Mouse (Mus musculus): ENCODE measurements around the gene Tek. TPM values are rescaled to one million over a fixed set of nuclear protein-coding genes. Genes with fewer than 3 reads are reported as not detected.
"Not testable (repeated sequence)": the region's sequence is repeated elsewhere in the genome, so short reads cannot be mapped to it uniquely, and the experiment has no call there.

Tek gene
- polyA plus RNA-seq (2014; fragmentation: Nextera tagmentation; extraction: Ambion mirVana), result 14.1 and 29.0 TPM in 2 replicates

GRCm38 (mm10) chr4:94738838-94739731 is at the start of gene Tek:
Gene Tek (plus strand): TSS chr4:94739289.
- Histone ChIP-seq H3K27me3 (ENCODE audit: control insufficient read depth, insufficient read depth, low read length) (no peaks in the 10 kb centered on the region), H3K4me2 (replicated peaks; ENCODE audit: low read depth, low read length) (no peak within 1 kb of the TSS; the same call in 1 of the 2 replicates), H3K27ac (ENCODE audit: low read depth, low read length) (peak within 1 kb of the TSS; percentile 49; the same call in 1 of the 2 replicates), H3K4me3 (ENCODE audit: low read length) (peak within 1 kb of the TSS; percentile 22; the same call in 1 of the 2 replicates), H3K4me1 (ENCODE audit: control insufficient read depth, insufficient read depth, low read length) (no peaks in the 10 kb centered on the region), H3K9me3 (ENCODE audit: control insufficient read depth, low read length) (no peaks in the 10 kb centered on the region), H3K9ac (ENCODE audit: low read depth, low read length) (no peak within 1 kb of the TSS), H3K36me3 (ENCODE audit: control insufficient read depth, insufficient read depth, low read length) (no peaks in the 10 kb centered on the region)
- 0 out of 2 replicates have a peak, but pooled peaks have one; percentile 46 for ATAC-seq (ENCODE audit: low FRiP score, low TSS enrichment)
- 64% methylated on average over 16 of the region's 16 CpGs for WGBS

GRCm38 (mm10) chr4:94689804-94690203 is 49.3 kb upstream of the Tek start:
- H3K4me2 ChIP-seq (replicated peaks; ENCODE audit: low read depth, low read length); H3K27me3 ChIP-seq (ENCODE audit: control insufficient read depth, insufficient read depth, low read length); ATAC-seq (ENCODE audit: low FRiP score, low TSS enrichment); H3K9me3 ChIP-seq (ENCODE audit: control insufficient read depth, low read length); H3K4me3 ChIP-seq (ENCODE audit: low read length); H3K27ac ChIP-seq (ENCODE audit: low read depth, low read length); H3K9ac ChIP-seq (ENCODE audit: low read depth, low read length); H3K4me1 ChIP-seq (ENCODE audit: control insufficient read depth, insufficient read depth, low read length): not testable (repeated sequence)
- H3K36me3 ChIP-seq (ENCODE audit: control insufficient read depth, insufficient read depth, low read length), result peaks cover 23% of the 10 kb centered on the region
- WGBS, result 100% methylated on average over 1 of the region's 2 CpGs

- H3K27ac ChIP-seq (ENCODE audit: low read depth, low read length), result no peak overlapping the region
- no peaks in the 10 kb centered on the region for H3K9me3 ChIP-seq (ENCODE audit: control insufficient read depth, low read length)
- no peaks in the 10 kb centered on the region for H3K4me1 ChIP-seq (ENCODE audit: control insufficient read depth, insufficient read depth, low read length)
- peaks cover 20% of the 10 kb centered on the region for H3K36me3 ChIP-seq (ENCODE audit: control insufficient read depth, insufficient read depth, low read length)
- ATAC-seq (ENCODE audit: low FRiP score, low TSS enrichment), result no peak
- H3K4me2 ChIP-seq (replicated peaks; ENCODE audit: low read depth, low read length), result no peak overlapping the region
- no peak overlapping the region for H3K9ac ChIP-seq (ENCODE audit: low read depth, low read length)
- no peaks in the 10 kb centered on the region for H3K27me3 ChIP-seq (ENCODE audit: control insufficient read depth, insufficient read depth, low read length)
- no peak overlapping the region for H3K4me3 ChIP-seq (ENCODE audit: low read length)
- 79% methylated on average over 4 of the region's 4 CpGs for WGBS
Measured at GRCm38 (mm10) chr4:94691078-94691477, 48.0 kb upstream of the Tek start.

DNA sequence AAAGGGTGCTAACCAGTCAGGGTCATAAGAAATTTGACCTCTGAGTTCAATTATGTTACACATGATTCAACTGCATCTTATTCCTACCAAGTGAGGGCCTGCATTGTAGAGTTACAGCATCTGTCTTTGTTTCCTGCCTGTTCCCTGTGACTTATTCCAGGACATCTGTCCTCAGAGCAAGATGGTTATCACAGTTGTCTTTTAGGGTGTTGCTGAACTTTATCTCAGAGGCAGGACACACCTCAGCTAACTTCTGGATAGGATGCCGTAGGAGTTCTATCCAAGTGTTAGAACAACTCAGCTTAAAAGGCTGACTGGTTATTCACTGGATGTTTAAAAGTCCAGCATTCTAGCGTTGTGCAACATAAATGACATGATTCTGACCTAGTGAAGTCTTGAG is 46.9 kb upstream of the Tek start:
- no peak for ATAC-seq (ENCODE audit: low FRiP score, low TSS enrichment)

DNA sequence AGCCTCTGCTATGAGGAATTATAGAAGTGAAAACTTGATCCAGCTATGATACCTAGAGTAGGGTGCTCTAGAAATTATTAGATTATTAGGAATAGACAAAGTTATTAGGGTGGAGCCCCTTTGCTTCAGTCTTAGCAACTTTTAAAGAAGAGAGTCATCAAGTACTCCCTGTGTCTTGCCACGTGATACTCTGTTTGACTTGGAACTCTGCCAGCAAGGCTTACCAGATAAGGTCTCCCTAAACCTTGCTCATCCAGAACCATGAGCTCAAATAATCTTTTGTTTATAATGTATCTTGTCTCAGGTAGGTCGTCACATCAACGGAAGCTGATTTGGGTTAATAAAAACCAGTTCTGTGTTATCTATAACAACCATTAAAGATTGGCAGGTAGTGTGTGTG is 42.7 kb upstream of the Tek start:
- no peaks in the 10 kb centered on the region for H3K4me1 ChIP-seq (ENCODE audit: control insufficient read depth, insufficient read depth, low read length)
- ATAC-seq (ENCODE audit: low FRiP score, low TSS enrichment), result no peak
- H3K27ac ChIP-seq (ENCODE audit: low read depth, low read length), result no peak overlapping the region
- no peak overlapping the region for H3K4me2 ChIP-seq (replicated peaks; ENCODE audit: low read depth, low read length)
- H3K27me3 ChIP-seq (ENCODE audit: control insufficient read depth, insufficient read depth, low read length), result no peaks in the 10 kb centered on the region
- no peak overlapping the region for H3K4me3 ChIP-seq (ENCODE audit: low read length)
- WGBS, result 66% methylated on average over 3 of the region's 3 CpGs
- H3K36me3 ChIP-seq (ENCODE audit: control insufficient read depth, insufficient read depth, low read length), result no peaks in the 10 kb centered on the region; the same call in 1 of the 2 replicates
- H3K9ac ChIP-seq (ENCODE audit: low read depth, low read length), result no peak overlapping the region
- no peaks in the 10 kb centered on the region for H3K9me3 ChIP-seq (ENCODE audit: control insufficient read depth, low read length)

More for the DNA sequence above, 46.9 kb upstream of the Tek start:
- Histone ChIP-seq H3K27ac (ENCODE audit: low read depth, low read length) (no peak overlapping the region), H3K9me3 (ENCODE audit: control insufficient read depth, low read length) (no peaks in the 10 kb centered on the region), H3K27me3 (ENCODE audit: control insufficient read depth, insufficient read depth, low read length) (no peaks in the 10 kb centered on the region), H3K36me3 (ENCODE audit: control insufficient read depth, insufficient read depth, low read length) (peaks cover 18% of the 10 kb centered on the region), H3K4me1 (ENCODE audit: control insufficient read depth, insufficient read depth, low read length) (no peaks in the 10 kb centered on the region), H3K4me3 (ENCODE audit: low read length) (no peak overlapping the region), H3K4me2 (replicated peaks; ENCODE audit: low read depth, low read length) (no peak overlapping the region), H3K9ac (ENCODE audit: low read depth, low read length) (no peak overlapping the region)
- 88% methylated on average over 2 of the region's 2 CpGs for WGBS

DNA sequence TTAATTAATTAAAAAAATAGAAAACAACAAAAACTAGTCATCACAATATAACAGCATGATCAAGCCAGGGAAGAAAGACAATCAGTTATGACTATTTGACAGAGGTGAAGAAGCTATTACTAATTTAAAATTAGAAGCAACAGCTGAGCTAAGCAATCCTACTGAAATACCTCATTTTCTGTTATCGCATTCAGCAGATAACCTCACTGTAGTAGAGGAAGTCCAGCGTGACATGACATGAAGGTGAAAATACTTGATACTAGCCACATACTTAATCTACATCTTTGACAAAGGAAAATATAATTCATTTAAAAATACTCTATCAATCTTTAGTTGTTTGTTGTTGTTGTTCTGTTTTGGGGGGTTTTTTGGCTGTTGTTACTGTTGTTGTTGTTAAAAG is 28.1 kb upstream of the Tek start:
- no peak for ATAC-seq (ENCODE audit: low FRiP score, low TSS enrichment)
- no peaks in the 10 kb centered on the region for H3K27me3 ChIP-seq (ENCODE audit: control insufficient read depth, insufficient read depth, low read length)
- 88% methylated on average over 2 of the region's 2 CpGs for WGBS
- H3K9ac ChIP-seq (ENCODE audit: low read depth, low read length), result no peak overlapping the region
- no peak overlapping the region for H3K27ac ChIP-seq (ENCODE audit: low read depth, low read length)
- no peaks in the 10 kb centered on the region for H3K36me3 ChIP-seq (ENCODE audit: control insufficient read depth, insufficient read depth, low read length)
- no peaks in the 10 kb centered on the region for H3K9me3 ChIP-seq (ENCODE audit: control insufficient read depth, low read length)
- no peaks in the 10 kb centered on the region for H3K4me1 ChIP-seq (ENCODE audit: control insufficient read depth, insufficient read depth, low read length)
- H3K4me2 ChIP-seq (replicated peaks; ENCODE audit: low read depth, low read length), result no peak overlapping the region
- H3K4me3 ChIP-seq (ENCODE audit: low read length), result no peak overlapping the region

DNA sequence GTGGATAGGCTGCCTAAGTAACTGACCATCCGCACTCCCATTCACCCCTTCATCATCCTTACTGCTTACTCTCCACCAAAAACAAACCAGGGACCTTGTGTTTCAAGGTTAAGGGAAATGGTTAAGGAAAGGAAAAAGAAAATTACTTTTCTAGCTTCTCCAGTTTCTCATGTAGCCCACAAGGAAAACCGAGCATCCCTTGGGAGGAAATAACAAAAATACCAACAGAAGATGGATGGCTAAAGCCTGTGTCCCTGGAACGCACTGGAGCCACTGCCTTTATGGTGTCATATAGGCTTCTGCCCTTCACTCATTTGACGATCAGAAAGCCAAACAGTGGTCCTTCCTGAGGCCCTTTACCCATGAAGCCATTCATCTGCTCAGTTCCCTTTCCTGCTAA is 27.7 kb upstream of the Tek start:
- ATAC-seq (ENCODE audit: low FRiP score, low TSS enrichment), result no peak
- WGBS, result 40% methylated on average over 4 of the region's 4 CpGs
- Histone ChIP-seq H3K4me2 (replicated peaks; ENCODE audit: low read depth, low read length) (no peak overlapping the region), H3K36me3 (ENCODE audit: control insufficient read depth, insufficient read depth, low read length) (no peaks in the 10 kb centered on the region), H3K27ac (ENCODE audit: low read depth, low read length) (no peak overlapping the region), H3K9ac (ENCODE audit: low read depth, low read length) (no peak overlapping the region), H3K27me3 (ENCODE audit: control insufficient read depth, insufficient read depth, low read length) (no peaks in the 10 kb centered on the region), H3K9me3 (ENCODE audit: control insufficient read depth, low read length) (no peaks in the 10 kb centered on the region), H3K4me3 (ENCODE audit: low read length) (no peak overlapping the region), H3K4me1 (ENCODE audit: control insufficient read depth, insufficient read depth, low read length) (no peaks in the 10 kb centered on the region)

- H3K27ac ChIP-seq (ENCODE audit: low read depth, low read length), result no peak overlapping the region
- H3K4me1 ChIP-seq (ENCODE audit: control insufficient read depth, insufficient read depth, low read length), result no peaks in the 10 kb centered on the region
- H3K4me2 ChIP-seq (replicated peaks; ENCODE audit: low read depth, low read length), result no peak overlapping the region
- ATAC-seq (ENCODE audit: low FRiP score, low TSS enrichment), result no peak
- H3K9me3 ChIP-seq (ENCODE audit: control insufficient read depth, low read length), result no peaks in the 10 kb centered on the region
- H3K36me3 ChIP-seq (ENCODE audit: control insufficient read depth, insufficient read depth, low read length), result no peaks in the 10 kb centered on the region
- H3K9ac ChIP-seq (ENCODE audit: low read depth, low read length), result no peak overlapping the region
- H3K27me3 ChIP-seq (ENCODE audit: control insufficient read depth, insufficient read depth, low read length), result no peaks in the 10 kb centered on the region
- H3K4me3 ChIP-seq (ENCODE audit: low read length), result no peak overlapping the region
Measured at GRCm38 (mm10) chr4:94713741-94714140, 25.3 kb upstream of the Tek start.

DNA sequence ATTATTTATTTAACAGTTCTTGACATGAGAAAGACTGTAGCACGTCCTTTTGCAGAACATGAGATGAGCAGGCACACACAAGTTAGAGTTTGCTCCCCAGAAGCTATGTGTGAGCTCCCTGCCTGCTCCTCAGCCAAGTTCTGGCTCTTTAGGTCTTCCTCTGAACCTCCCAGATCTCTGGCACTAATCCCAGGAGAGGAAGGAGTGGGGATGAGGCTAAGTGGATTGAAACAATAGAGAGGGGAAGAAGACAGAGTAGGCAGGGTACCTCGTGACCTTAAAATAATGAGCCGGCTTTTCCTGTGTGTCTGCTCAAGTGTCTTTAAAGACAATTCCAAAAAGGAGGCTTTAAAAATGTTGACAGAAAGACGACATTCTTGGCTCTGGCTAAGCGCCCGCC is 23.9 kb upstream of the Tek start:
- H3K36me3 ChIP-seq (ENCODE audit: control insufficient read depth, insufficient read depth, low read length), result no peaks in the 10 kb centered on the region
- no peak overlapping the region for H3K4me2 ChIP-seq (replicated peaks; ENCODE audit: low read depth, low read length)
- H3K27me3 ChIP-seq (ENCODE audit: control insufficient read depth, insufficient read depth, low read length), result no peaks in the 10 kb centered on the region
- H3K9me3 ChIP-seq (ENCODE audit: control insufficient read depth, low read length), result no peaks in the 10 kb centered on the region
- no peak overlapping the region for H3K4me3 ChIP-seq (ENCODE audit: low read length)
- no peak overlapping the region for H3K9ac ChIP-seq (ENCODE audit: low read depth, low read length)
- no peak overlapping the region for H3K27ac ChIP-seq (ENCODE audit: low read depth, low read length)
- no peak for ATAC-seq (ENCODE audit: low FRiP score, low TSS enrichment)
- 58% methylated on average over 6 of the region's 6 CpGs for WGBS
- no peaks in the 10 kb centered on the region for H3K4me1 ChIP-seq (ENCODE audit: control insufficient read depth, insufficient read depth, low read length)

Measured in kidney, embryonic 14.5 days (tissue).